Mouse (Mus musculus): Measurements from ENCODE around the gene Auts2.

- TF ChIP-seq CTCF (IDR thresholded peaks at IDR 0.05; ENCODE audit: extremely low read depth, insufficient read length, insufficient replicate concordance, low read depth, low read length) (no peak), POLR2A (IDR thresholded peaks at IDR 0.05; ENCODE audit: low read depth, low read length) (no peak)
Observed at GRCm38 (mm10) chr5:131919983-131920777, 623.0 kb downstream of the Auts2 start.

Data from small intestine, adult 2 months (tissue).